Mouse (Mus musculus) spleen, adult 2 months (tissue): Measurements from ENCODE around the gene Wdr70.

Experiments
- CTCF ChIP-seq: fragments of 200-500 bp; IDR thresholded peaks from 2 replicates; pipeline ENCODE4 v1.5.1; 2011; ENCODE audit warnings: mild to moderate bottlenecking, inconsistent platforms; ENCODE audit not compliant: insufficient read depth, insufficient read length, insufficient replicate concordance; ENCODE audit errors: extremely low read depth
- POLR2A ChIP-seq: fragments of 200-500 bp; IDR thresholded peaks from 2 replicates; pipeline ENCODE4 v1.6.1; 2011; ENCODE audit warnings: low read depth, low read length, inconsistent platforms

- TF ChIP-seq POLR2A = no peak; the same call in 1 of the 2 replicates
- TF ChIP-seq CTCF = peak; percentile 97
These were observed at the start of gene Wdr70 for GRCm38 (mm10) chr15:8098774-8099749.
